In the genomic region with DNA sequence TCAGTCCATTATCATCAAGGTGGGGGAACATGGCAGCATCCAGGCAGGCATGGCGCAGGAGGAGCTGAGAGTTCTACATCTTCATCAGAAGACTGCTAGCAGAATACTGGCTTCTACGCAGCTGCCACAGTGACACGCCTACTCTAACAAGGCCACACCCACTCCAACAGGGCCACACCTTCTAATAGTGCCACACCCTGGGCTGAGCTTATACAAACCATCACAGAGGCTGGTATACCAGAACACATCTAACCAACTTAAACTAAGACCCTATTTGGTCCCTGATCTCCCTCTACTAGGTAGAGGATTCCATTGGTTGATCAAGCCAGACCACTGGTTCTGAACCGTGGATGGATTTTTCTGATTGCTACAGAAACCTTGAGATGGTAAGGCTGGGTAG, we compare ENCODE assay signal across 19 mouse cellular contexts. TPM values are rescaled to one million over a fixed set of nuclear protein-coding genes. Genes with fewer than 3 reads are reported as not detected.
"Had no signal": no experiment of that assay in that cellular context is flagged by ENCODE, and none has a peak within 500 bp of the region (broad histone marks: within the 10 kb centered on the region; RNA-seq: fewer than 3 reads in every experiment).

No protein-coding gene starts in this region.

- ATAC-seq: midbrain, embryonic 16.5 days had no signal

- H3K27ac ChIP-seq: kidney, postnatal 0 days; limb, embryonic 15.5 days; midbrain, embryonic 12.5 days; neural tube, embryonic 13.5 days; stomach, embryonic 15.5 days had no signal

- DNase-seq: kidney, adult 9 months; kidney, postnatal 36 days; layer of hippocampus, adult 9-11 months; layer of hippocampus, postnatal 36 days; lung, adult 18-20 months; retina, postnatal 1 day; thymus, postnatal 4 days had no signal

- H3K9ac ChIP-seq: limb, embryonic 15.5 days; midbrain, embryonic 12.5 days; neural tube, embryonic 13.5 days; stomach, embryonic 15.5 days had no signal

- H3K4me2 ChIP-seq: limb, embryonic 15.5 days; midbrain, embryonic 12.5 days; neural tube, embryonic 13.5 days; stomach, embryonic 15.5 days had no signal

- H3K4me3 ChIP-seq: limb, embryonic 15.5 days; midbrain, embryonic 12.5 days; neural tube, embryonic 13.5 days; stomach, embryonic 15.5 days had no signal

- H3K27me3 ChIP-seq: limb, embryonic 15.5 days; midbrain, embryonic 12.5 days; neural tube, embryonic 13.5 days; stomach, embryonic 15.5 days had no signal

- H3K36me3 ChIP-seq: limb, embryonic 15.5 days; midbrain, embryonic 12.5 days; neural tube, embryonic 13.5 days; stomach, embryonic 15.5 days had no signal

- H3K9me3 ChIP-seq: limb, embryonic 15.5 days; midbrain, embryonic 12.5 days; neural tube, embryonic 13.5 days; stomach, embryonic 15.5 days had no signal

- H3K4me1 ChIP-seq: limb, embryonic 15.5 days; midbrain, embryonic 12.5 days; neural tube, embryonic 13.5 days; stomach, embryonic 15.5 days had no signal

RNA-seq across cellular contexts. Expression of gene Mep1a, which starts 30.1 kb away (rescaled TPM):
- total RNA-seq: layer of hippocampus, adult 18-20 months; layer of hippocampus, postnatal 36 days; left cerebral cortex, adult 8-10 months; left cerebral cortex, postnatal 25 days; megakaryocyte-erythroid progenitor cell, adult 5-6 weeks had no signal
- polyA plus RNA-seq: limb, embryonic 11.5 days; lung, embryonic 16.5 days; midbrain, embryonic 12.5 days; midbrain, embryonic 16.5 days; neural tube, embryonic 13.5 days had no signal
